9 mouse cellular contexts compared by ENCODE assay signal in the genomic region with DNA sequence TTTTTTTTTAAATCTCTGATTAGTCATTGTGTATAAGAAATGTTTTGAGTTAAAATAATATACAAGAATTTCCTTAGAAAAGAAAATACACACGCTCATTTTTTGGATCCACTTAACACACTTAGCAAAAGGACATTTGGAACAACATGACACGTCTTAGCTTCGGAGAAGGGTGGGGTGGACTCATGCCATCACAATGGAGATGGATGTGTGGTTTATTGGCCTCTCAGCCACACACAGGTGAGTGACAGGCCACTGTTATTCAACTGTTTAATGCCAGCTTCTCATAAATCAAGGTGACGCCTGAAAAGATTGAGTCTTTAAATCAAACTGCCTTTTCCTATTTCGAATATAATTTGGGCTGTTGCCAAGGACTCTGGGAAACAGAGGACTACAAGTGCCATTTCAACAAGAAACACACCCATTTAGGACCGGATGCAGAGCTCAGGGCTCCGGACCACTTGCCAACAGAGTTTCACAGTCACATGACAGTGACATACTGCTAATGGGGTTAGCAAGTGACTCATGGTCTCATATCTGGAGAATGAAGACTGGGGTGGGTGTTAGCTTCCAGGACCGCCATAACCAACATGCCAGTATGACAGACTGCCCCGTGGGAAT.
DNase-seq lines count a peak whose midpoint lies in the region; ATAC-seq and TF ChIP-seq lines count a peak whose summit lies in the region.
"Had no signal": no experiment of that assay in that cellular context is flagged by ENCODE, and none has a peak within 500 bp of the region (broad histone marks: within the 10 kb centered on the region; RNA-seq: fewer than 3 reads in every experiment).

No protein-coding gene starts in this region.

- DNase-seq in hindbrain, postnatal 0 days (ENCODE audit: low spot score) = peak; percentile 7
- DNase-seq in adrenal gland, postnatal 36 days = peak; percentile 40 to 48
- peak; percentile 59 for DNase-seq in kidney, adult 11 months
- peak; percentile 81 for DNase-seq in lung, postnatal 36 days
- DNase-seq in thymus, postnatal 14 days = no peak
- DNase-seq in left cerebral cortex, postnatal 25 days (ENCODE audit: low spot score in 2 of 2) = no peak
- no peak for DNase-seq in spleen, postnatal 10 days (ENCODE audit: low spot score in 2 of 2)

- H3K9me3 ChIP-seq in hindbrain, postnatal 0 days (ENCODE audit: low read length) = no peaks in the 10 kb centered on the region
- no peaks in the 10 kb centered on the region for H3K9me3 ChIP-seq in hindbrain, embryonic 12.5 days (replicated peaks)
- H3K9me3 ChIP-seq: G1E had no signal

- no peaks in the 10 kb centered on the region for H3K27me3 ChIP-seq in hindbrain, postnatal 0 days (ENCODE audit: insufficient read depth, low read length)
- no peaks in the 10 kb centered on the region for H3K27me3 ChIP-seq in hindbrain, embryonic 12.5 days

- ATAC-seq in hindbrain, postnatal 0 days = 0 out of 2 replicates have a peak, but pooled peaks have one; percentile 32
- ATAC-seq in hindbrain, embryonic 12.5 days (ENCODE audit: low FRiP score) = no peak

- no peak overlapping the region for H3K27ac ChIP-seq in hindbrain, postnatal 0 days
- no peak overlapping the region for H3K27ac ChIP-seq in hindbrain, embryonic 12.5 days

- no peak overlapping the region for H3K4me3 ChIP-seq in hindbrain, postnatal 0 days (ENCODE audit: low read length)
- H3K4me3 ChIP-seq in hindbrain, embryonic 12.5 days = no peak overlapping the region

- no peaks in the 10 kb centered on the region for H3K4me1 ChIP-seq in hindbrain, postnatal 0 days (ENCODE audit: insufficient read depth, low read length)
- H3K4me1 ChIP-seq in hindbrain, embryonic 12.5 days = 0 out of 2 replicates have a peak, but pooled peaks cover 3% of the 10 kb centered on the region

- intact Hi-C loops in left cerebral cortex, postnatal 25 days (cut with DNase I) = loop anchor here (2.0 kb wide), 1 partner anchor 72 kb away; a partner anchor contains a TSS

- no peak for TF ChIP-seq CTCF in hindbrain, postnatal 0 days (IDR thresholded peaks at IDR 0.05; ENCODE audit: low read depth)

- H3K36me3 ChIP-seq in hindbrain, postnatal 0 days (ENCODE audit: insufficient read depth, low read length) = no peaks in the 10 kb centered on the region
- no peaks in the 10 kb centered on the region for H3K36me3 ChIP-seq in hindbrain, embryonic 12.5 days
- H3K36me3 ChIP-seq: G1E had no signal

- H3K9ac ChIP-seq in hindbrain, postnatal 0 days (replicated peaks; ENCODE audit: low read length) = no peak overlapping the region
- no peak overlapping the region for H3K9ac ChIP-seq in hindbrain, embryonic 12.5 days

- 59% methylated on average over 9 of the region's 9 CpGs for WGBS in hindbrain, postnatal 0 days
- 68% methylated on average over 9 of the region's 9 CpGs for WGBS in hindbrain, embryonic 12.5 days

- H3K4me2 ChIP-seq in hindbrain, postnatal 0 days (ENCODE audit: low read depth, low read length) = no peak overlapping the region
- H3K4me2 ChIP-seq in hindbrain, embryonic 12.5 days (replicated peaks) = no peak overlapping the region

Comparison
In these comparisons a context has a peak if more than half of its experiments do, and no peak if none do; other contexts are left out.
1. DNase-seq: peak in hindbrain, postnatal 0 days (single experiment), adrenal gland, postnatal 36 days (2 of 2), kidney, adult 11 months (single experiment) and lung, postnatal 36 days (single experiment); none in thymus, postnatal 14 days (single experiment), left cerebral cortex, postnatal 25 days (0 of 2) and spleen, postnatal 10 days (0 of 2).